Mouse (Mus musculus): ENCODE measurements around the gene Dchs1.

GRCm38 (mm10) chr7:105783861-105784260 is 3.6 kb downstream of the Dchs1 start:
- TF ChIP-seq CTCF (IDR thresholded peaks at IDR 0.05; ENCODE audit: extremely low read depth, insufficient read depth, insufficient read length, insufficient replicate concordance) (no peak), POLR2A (IDR thresholded peaks at IDR 0.05; ENCODE audit: low read depth, low read length) (no peak)

Data from spleen, adult 2 months (tissue).